Mouse (Mus musculus): Measurements from ENCODE around the gene Lats1. TPM values are rescaled to one million over a fixed set of nuclear protein-coding genes. Genes with fewer than 3 reads are reported as not detected.

Gene Lats1
- polyA plus RNA-seq, 1 experiment: 5.7 TPM

DNA sequence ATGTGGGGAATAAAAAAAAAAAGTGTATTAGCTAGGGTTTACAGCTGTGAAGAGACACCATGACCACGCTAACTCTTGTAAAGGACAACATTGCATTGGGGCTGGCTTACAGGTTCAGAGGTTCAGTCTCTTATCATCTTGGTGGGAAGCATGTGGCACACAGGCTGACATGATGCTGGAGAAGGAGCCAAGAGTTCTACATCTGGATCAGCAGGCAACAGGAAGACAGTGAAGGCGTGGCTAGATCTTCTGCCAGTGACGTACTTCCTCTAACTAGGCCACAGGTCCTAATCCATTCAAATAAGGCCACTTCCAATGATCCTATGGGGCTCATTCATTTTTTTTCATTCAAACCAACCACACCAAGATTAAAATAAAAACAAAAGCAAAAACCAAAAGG is 19.1 kb downstream of the Lats1 start:
- no peak for TF ChIP-seq GATA1 (IDR thresholded peaks at IDR 0.05; ENCODE audit: low read length)

- TF ChIP-seq GATA1 (IDR thresholded peaks at IDR 0.05; ENCODE audit: low read length): no peak
These were observed 21.6 kb downstream of the Lats1 start for GRCm38 (mm10) chr10:7702586-7702985.

GRCm38 (mm10) chr10:7710121-7710520 is 29.1 kb downstream of the Lats1 start:
- TF ChIP-seq GATA1 (IDR thresholded peaks at IDR 0.05; ENCODE audit: low read length): no peak

GRCm38 (mm10) chr10:7712506-7712905 is 31.5 kb downstream of the Lats1 start:
- no peak for TF ChIP-seq GATA1 (IDR thresholded peaks at IDR 0.05; ENCODE audit: low read length)

DNA sequence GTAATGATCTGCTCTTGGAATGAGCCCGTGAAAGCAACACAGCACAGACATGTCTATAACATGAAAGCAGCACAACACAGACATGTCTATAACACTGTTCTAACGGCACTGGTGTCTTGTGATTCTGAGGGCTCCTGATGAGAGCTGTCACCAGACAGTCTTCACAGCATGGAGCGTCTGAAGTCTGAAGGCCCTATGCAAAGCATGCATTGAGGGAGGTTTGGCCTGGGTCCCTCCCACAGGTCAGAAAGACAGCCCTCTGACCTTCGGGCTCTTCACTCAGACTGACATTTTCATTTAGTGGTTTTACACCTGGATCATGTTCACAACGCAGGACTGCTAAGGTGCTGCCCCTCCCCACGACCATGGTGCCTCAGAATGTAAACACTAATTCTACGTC is 34.0 kb downstream of the Lats1 start:
- TF ChIP-seq GATA1 (IDR thresholded peaks at IDR 0.05; ENCODE audit: low read length): no peak

GRCm38 (mm10) chr10:7725751-7726500 is 44.9 kb downstream of the Lats1 start, which contains the start of gene Katna1:
TSS of gene Katna1 (plus strand) at chr10:7726000.
- no peak for TF ChIP-seq GATA1 (IDR thresholded peaks at IDR 0.05; ENCODE audit: low read length)

DNA sequence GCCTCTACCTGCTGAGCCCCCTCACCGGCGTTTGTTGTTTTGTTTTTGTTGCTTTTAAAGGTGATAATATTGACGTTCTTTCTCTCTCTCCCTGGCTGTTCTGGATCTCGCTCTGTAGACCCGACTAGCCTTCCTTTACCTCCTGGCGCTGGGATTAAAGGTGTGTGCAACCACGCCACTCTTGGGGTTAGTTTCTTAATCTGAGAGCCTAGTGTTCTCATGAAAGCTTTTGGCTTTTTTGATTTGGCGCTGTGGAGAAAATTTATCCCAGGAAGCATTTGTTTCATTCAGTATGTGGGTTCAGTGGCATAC is 45.4 kb downstream of the Lats1 start:
- no peak for TF ChIP-seq GATA1 (IDR thresholded peaks at IDR 0.05; ENCODE audit: low read length)

DNA sequence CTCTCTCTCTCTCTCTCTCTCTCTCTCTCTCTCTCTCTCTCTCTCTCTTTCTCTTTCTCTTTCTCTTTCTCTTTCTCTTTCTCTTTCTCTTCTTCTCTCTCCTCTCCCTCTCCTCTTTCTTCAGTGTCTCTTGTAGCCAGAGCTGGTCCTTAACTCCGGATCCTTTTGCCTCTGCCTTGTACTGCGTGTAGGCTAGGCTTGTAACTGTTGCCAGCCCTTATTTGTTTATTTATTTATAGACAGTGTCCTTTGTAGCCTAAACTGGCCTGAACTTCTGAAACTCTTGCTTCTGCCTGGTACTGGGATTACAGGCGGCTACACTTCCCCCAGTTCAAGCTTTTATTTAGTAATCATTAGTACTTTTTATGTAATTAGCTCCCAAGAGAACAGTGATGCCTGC is 46.0 kb downstream of the Lats1 start:
- no peak for TF ChIP-seq GATA1 (IDR thresholded peaks at IDR 0.05; ENCODE audit: low read length)

DNA sequence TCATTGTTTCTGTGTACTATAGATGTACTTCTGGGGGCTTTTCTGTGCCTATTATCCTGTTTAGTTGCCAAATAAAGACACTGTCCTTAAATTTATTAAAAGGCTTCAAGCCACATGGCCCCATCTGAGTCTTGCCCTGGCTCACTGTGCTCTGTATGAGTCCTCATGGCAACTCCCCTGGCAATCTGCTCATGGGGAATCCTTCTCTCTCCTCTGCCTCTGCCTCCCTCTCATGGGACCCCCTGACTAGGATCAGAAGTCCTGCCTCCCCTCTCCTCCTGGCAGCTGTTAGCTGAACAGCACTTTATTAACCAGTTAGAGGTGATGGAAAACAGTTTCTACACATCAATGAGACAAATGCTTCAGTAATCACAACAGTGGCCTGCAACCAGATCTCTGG is 50.6 kb downstream of the Lats1 start:
- TF ChIP-seq GATA1 (IDR thresholded peaks at IDR 0.05; ENCODE audit: low read length): no peak

GRCm38 (mm10) chr10:7737122-7737521 is 56.1 kb downstream of the Lats1 start:
- TF ChIP-seq GATA1 (IDR thresholded peaks at IDR 0.05; ENCODE audit: low read length): no peak

- TF ChIP-seq GATA1 (IDR thresholded peaks at IDR 0.05; ENCODE audit: low read length): no peak
These were observed 56.9 kb downstream of the Lats1 start for GRCm38 (mm10) chr10:7737914-7738313.

GRCm38 (mm10) chr10:7748752-7749151 is 67.7 kb downstream of the Lats1 start:
- no peak for TF ChIP-seq GATA1 (IDR thresholded peaks at IDR 0.05; ENCODE audit: low read length)

- TF ChIP-seq GATA1 (IDR thresholded peaks at IDR 0.05; ENCODE audit: low read length): peak; percentile 50
These were observed 76.5 kb downstream of the Lats1 start for GRCm38 (mm10) chr10:7757544-7757943.

Other genes with a start within 250 kb of the Lats1 start
- 0.09 TPM in 1 of 2 replicates, not detected in the other for gene Ulbp1, start 207.6 kb upstream of the Lats1 start, polyA plus RNA-seq (2012)
- gene Lrp11, start 91.4 kb upstream of the Lats1 start, polyA plus RNA-seq (2012): not detected in 2 replicates
- 1.4 and 1.8 TPM in 2 replicates for gene Nup43, start 13.7 kb upstream of the Lats1 start, polyA plus RNA-seq (2012)
- 81.0 and 85.8 TPM in 2 replicates for gene Pcmt1, start 78 bp upstream of the Lats1 start, polyA plus RNA-seq (2012)
- gene Katna1, start 44.8 kb downstream of the Lats1 start, polyA plus RNA-seq (2012): 1.1 and 1.5 TPM in 2 replicates
- 8.0 and 11.0 TPM in 2 replicates for gene Ginm1, start 111.6 kb downstream of the Lats1 start, polyA plus RNA-seq (2012)
- gene Ppil4, start 111.7 kb downstream of the Lats1 start, polyA plus RNA-seq (2012): 1.8 and 6.3 TPM in 2 replicates
- not detected in 2 replicates for gene Zc3h12d, start 151.3 kb downstream of the Lats1 start, polyA plus RNA-seq (2012)

All from G1E-ER4 (cell line).